Mouse (Mus musculus): Measurements from ENCODE around the gene Kif5c.

Kif5c gene

DNA sequence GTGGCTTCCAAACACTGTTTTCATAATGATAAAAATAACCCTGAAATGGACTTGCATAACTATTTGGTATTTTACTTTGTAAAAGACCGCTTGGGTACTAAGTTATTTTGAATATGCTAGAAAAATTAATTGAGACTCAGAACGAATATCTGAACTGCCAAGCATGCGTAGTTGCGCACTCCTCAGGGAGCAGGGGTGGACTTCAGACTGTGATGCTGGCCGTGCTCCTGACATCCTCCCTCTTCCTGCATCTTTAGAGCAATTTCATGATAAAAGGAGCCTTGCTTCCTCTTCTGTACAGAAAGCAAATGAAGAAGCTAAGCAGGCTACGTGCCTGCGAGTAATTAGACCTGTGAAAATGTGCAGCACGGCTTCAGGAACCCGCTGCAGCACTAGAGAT, 101.2 kb downstream of the Kif5c start:
- DNase-seq (ENCODE audit: low read depth): no peak

DNA sequence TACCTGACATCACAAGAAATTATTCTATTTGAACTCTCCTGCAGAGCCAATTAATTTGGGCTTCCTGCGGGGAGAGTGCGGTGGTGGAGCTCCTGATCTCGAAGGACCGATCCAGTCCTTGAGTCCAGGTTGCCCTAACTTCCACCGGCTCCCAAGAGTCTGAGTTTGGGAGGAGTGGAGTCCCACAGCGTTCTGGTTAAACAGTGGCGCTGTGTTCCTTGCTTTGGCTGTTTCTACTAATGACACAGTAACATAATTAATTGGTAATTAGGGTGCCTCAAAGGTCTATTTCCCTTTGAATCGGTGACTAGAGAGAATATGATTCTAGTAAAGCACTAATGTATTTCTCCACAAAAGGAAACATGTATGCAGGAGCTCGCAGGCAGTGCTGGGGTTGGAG, 103.2 kb downstream of the Kif5c start:
- no peak for DNase-seq (ENCODE audit: low read depth)

DNA sequence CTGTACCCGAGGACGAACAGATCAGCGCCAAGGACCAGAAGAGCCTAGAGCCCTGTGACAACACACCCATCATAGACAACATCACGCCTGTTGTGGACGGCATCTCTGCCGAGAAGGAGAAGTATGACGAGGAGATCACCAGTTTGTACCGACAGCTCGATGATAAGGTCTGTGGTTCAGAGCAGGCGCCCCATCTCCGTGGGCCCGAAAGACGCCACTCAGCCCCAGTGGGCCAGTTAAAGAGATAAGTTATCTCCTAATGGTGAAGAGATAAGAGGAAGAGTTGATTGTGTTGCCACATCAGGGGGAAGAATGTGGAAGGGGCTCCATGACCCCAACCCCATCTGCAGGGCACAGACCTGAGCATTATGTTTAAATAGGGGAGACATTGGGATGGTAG, 103.9 kb downstream of the Kif5c start:
- no peak for DNase-seq (ENCODE audit: low read depth)

DNA sequence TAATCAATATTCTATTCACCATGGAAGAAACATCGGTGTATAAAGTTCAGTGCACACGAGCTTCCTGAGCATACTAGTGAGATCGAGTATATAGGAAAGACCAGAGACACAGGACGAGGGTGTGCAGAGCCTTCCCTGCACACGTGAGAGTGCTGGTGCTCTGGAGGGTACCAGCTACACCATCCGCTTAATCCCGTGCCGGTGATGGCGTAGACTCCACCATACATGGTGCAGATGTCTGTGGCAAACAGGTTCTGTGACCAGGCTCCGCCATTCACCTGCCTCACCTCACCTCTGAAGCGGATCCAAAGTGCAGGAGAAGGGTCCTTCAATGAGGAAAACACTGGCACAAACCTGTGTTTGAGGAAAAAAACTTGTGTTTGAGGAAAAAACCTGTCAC, 107.6 kb downstream of the Kif5c start:
- DNase-seq (ENCODE audit: low read depth): no peak

DNA sequence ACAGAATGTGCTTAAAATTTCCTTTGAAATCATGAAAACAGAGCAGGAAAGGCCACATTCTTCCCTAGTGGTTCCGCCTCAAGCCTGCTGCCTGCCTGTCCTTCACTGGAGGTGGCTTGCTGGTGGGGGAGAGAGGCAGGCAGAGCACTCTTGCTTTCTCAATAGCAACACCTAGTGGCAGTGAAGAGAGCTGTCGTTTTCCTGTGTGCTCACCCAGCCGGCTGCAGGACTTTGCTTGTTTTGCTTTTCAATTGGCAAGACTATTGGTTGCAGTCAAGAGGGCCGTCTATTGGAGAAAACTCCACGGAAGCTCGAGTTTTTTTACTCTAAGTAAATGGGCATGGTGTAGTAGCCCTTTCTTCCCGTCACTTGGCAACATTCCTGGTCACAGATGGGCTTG, 108.1 kb downstream of the Kif5c start:
- peak; percentile 77 for DNase-seq (ENCODE audit: low read depth)

DNA sequence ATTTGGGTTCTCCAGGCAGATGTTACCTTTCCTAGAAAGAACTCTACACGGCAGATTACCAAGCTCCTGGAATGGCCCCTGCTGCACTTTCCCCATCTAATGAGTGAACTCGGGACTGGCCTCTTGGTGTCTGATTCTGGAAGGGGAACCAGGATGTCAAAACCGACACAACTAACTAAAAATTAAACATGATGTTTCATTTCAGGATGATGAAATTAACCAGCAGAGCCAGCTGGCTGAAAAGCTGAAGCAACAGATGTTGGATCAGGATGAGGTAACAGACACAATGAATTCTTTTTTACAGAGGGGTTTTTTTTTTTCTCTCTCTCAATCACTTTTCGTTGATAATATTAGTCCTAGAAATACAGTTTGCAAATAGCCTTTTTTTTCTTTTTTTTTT, 108.6 kb downstream of the Kif5c start:
- DNase-seq (ENCODE audit: low read depth): peak; percentile 18

DNA sequence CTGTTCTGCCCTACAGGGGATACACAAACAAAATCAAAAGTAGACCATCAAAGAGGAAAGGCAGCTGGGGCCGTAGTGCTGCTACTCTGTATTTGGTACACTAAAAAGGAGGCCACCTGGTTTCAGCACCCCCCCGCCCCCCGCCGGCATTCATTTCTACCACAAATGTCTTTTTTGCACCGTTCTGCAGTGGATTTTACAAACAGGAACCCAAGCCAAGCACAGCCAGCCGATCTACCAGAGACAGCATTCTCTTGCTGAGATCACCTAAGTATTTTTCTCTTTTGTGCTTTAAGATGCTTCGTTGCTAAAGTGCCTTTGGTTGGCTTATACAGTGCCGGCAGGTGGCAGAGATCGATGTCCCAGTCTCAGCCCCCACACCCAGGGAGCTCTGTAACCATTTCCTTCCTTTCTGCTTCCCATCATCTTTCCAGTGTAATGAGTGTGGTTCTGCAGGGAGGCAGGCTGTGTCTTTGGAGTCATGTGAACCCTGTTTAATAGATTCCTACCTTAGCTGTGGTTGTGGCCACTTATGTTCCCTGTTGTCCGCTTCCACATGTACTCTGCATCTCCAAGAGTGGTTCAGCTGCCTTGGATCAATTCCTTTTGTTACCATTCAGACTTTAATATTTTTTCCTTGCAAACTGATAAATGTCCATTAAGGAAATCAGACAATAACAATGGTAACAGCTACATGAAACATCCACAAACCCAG, 110.0 kb downstream of the Kif5c start:
- no peak for DNase-seq (ENCODE audit: low read depth)

DNA sequence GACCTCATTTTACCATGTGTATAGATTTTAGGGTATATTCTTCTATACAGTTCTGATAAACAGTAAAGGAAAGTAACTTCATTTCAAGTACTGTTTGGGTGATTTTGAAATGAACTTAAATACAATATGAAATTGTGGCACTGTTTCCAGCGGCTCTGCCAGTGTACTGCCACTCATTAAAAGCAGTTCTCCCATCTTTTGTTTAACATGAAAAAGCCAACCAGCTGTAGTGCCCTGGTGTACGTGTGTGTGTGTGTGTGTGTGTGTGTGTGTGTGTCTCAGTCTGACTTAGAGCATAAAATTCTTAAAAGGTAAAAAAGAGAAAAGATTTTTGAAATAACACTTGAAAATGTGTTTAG, 110.5 kb downstream of the Kif5c start:
- no peak for DNase-seq (ENCODE audit: low read depth)

DNA sequence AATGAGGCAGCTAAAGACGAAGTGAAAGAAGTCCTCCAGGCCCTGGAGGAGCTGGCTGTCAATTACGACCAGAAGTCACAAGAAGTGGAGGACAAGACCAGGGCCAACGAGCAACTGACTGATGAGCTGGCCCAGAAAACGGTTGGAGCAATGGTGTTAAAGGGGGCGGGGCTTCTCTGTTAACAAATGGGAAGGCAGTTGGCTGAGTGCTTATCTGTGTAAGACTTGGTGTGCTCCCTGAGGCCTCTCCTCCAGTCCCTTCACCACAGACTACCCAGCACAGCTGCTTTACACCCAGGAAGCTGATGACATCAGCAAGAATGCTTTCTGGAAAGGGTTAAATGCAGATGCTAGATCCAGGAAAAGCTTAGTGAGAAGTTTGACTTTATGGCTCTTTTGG, 111.1 kb downstream of the Kif5c start:
- DNase-seq (ENCODE audit: low read depth): no peak

DNA sequence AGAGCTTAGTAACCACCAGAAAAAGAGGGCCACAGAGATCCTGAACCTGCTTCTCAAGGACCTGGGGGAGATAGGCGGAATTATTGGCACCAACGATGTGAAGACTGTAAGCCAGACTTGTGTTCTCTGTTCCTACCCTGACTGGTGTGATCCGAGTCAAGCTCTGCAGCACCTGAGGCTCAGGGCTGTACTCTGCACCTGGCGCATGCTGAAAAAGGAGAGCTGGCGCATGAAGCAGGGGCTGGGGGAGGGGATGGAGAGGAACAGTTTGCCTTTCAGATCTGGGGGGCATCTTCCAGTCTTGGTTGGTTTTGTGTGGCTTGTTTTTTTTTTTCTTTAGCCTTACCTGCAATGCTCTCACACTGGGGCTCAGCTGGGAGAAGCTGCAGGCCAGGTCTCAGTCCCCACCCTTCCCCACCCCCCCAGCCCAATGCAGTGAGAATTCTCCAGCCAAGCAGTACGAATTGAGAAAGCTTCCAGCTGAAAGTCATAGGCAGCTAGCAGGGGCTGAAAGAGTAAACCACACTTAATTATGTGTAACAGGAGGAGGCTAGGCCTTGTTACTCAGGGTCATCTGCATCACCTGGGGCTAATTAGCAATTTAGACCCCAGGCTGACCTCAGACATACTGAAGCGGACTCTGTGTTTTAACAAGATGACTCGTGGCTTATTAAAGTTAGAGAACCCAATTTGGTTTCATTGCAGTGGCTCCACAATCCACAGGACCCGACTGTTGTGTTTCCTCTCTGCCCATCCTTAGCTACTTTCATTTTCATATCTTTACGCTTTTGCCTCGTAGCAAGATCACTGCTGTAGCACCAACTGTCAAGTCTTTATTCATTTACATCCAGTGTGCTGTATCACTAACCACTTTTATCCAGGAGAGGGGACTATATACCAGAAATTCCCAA, 113.9 kb downstream of the Kif5c start:
- no peak for DNase-seq (ENCODE audit: low read depth)

DNA sequence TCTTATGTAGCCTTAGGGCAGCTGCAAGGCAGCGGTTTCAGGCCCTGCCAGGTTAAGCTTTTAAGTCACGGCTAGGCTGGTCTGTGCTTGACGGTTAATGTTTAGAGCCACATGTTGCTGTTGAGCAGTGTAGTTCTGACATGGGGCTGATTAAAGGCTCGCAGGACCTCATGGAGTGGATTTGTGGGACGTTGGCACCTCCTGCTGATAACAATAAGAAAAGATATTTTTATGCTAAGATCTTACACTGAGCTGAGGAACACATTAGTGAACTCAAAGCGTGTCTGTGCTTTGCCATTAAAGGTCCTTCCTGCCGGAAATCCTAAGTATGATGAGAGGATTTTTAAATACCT, 114.5 kb downstream of the Kif5c start:
- peak; percentile 73 for DNase-seq (ENCODE audit: low read depth)

DNA sequence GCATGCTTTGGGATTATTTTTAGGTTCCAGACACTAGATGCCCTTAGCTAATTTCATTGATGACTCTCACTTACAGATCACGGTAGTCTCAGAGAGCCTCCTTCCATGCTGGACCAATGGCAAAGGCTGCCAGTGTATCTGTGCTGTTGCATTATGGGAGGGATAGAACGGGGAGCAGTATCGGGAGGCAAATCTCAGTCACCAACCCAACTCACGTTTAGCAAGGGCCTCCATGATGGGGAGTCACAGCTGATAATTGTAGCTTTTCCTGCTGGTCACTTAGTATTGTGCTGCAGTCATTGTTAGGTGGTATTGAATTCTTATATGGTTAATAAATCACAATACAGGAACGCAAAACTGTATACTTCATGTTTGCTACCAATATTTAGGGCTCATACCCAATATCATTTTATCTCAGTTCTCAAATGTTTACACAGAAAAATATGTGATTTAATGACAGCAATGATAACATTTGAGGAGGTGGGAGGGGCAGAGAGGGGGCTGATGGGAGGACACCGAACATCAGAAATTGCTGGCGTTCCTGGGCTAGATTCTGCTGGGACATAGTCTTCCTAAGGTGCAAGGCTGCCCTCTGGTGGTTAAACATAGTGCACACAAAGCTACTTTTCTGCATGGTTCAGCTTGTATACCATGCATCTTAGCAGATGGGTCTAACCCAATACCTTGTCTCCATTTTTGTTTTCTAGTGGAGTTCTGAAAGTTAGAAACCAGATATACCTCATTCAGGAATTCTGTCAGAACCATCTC, 115.1 kb downstream of the Kif5c start:
- peak; percentile 92 for DNase-seq (ENCODE audit: low read depth)

DNA sequence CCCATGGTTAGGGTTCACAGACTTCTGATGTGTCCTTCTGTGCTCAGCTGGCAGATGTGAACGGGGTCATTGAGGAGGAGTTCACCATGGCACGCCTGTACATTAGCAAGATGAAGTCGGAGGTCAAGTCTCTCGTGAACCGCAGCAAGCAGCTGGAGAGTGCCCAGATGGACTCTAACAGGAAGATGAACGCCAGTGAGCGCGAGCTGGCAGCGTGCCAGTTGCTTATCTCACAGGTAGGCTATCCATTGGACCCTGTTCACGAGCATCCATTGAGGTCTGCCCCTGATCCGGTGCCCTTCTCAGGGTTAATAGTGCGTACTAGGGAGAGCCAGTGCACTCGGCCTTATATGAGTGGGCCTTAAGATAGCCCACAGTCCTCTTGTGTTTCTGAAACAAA, 116.3 kb downstream of the Kif5c start:
- no peak for DNase-seq (ENCODE audit: low read depth)

DNA sequence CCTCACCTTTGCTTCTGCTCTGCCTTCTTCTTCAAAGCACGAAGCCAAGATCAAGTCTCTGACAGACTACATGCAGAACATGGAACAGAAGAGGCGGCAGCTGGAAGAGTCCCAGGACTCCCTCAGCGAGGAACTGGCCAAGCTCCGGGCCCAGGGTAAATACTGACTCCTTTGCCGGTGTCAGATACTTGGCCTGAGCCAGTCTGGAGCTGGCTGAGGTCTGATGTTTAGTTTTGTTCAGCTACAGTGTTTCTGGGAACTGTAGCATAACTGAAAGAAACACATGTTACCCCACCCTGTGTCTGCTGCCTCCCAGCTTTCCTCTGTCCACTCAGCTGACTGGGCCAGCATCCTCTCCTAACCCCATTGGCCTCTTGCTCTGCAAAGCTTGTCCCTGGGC, 119.9 kb downstream of the Kif5c start:
- peak; percentile 28 for DNase-seq (ENCODE audit: low read depth)

DNA sequence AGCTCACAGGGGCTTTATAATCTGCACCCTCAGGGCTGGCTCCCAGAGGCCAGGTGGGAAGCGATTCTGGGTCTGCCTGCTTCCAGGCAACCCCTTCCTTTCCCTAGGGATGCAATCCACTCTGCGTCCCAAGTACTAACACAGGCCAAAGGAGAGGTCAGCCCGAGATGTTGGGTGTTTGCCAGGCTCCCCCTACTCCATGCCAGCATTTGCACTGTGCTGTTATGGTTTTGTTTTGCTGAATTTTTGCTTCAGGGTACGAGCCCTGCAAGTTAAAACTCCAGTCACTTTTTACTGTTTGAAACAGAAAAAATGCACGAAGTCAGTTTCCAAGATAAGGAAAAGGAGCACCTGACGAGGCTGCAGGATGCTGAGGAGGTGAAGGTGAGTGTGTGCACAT, 121.9 kb downstream of the Kif5c start:
- no peak for DNase-seq (ENCODE audit: low read depth)

DNA sequence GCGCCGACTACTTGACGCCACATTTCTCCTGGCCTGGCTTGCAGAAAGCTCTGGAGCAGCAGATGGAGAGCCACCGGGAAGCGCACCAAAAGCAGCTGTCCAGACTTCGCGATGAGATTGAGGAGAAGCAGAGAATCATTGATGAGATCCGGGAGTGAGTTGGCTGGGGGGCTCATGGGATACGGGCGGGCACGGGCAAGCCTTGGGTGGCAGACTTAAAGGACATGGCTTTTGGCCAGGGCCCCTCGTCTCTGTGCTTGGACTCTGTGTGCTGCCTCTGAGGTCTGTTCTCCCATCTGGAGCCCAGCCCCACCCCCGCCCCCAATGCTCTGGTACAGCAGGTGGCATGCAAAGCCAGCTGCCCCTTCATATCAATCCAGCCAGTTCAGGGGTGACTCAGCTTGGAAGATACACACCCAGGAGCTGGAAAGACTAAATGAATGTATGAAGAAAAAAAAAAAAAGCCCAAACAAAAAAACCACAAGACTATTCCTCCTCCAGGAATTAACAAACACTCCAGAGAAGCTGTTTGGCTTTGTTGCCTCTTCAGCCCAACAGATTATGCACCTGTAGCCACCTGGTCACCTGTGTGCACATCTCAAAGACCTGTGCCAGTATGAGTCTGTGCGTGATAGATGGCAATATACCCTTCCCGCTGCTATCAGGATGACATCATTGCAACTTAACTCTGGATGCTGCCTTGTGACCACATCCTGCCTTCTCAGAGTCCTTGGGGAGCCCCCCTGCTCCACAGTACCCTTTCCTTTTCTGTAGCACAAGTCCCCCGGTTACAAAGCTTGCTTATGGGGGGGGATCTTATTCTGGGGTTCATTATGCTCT, 123.0 kb downstream of the Kif5c start:
- no peak for DNase-seq (ENCODE audit: low read depth)

DNA sequence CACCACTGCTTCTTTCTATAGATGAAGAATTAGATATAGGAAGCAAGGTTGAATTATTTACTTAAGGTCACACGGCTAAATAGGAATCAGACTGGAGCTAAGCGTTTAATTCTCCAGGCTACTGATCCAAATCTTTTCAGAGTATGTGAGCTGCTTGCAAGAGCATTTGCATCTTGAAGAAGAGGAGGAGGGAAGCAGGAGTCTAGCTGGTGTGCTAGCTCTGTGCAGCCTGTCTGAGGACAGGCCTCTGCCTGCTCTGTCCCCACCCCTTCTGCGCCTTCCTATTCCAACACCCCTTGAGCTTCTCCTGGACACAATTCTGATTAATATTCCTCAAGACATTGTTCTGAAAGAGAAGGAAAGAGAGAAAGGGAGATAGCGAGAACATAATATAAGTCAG, 123.8 kb downstream of the Kif5c start:
- DNase-seq (ENCODE audit: low read depth): no peak

DNA sequence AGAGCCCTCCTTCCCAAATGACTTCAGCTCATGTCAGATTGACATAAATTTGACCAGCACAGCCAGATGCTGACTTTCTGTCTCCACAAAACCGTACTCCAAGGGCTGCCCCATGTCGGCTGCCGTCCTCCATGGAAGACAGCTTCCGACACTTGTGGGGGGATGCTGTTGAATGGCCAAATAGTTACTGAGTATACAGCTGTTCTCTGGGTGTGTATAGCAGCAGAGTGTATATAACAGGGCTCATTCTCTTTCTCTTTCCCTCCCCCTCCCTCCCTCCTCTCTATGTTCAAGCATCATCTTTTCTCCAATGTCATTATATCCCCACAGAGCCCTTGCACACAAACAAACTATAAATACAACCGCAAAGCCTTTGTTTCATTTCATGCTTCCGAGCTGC, 124.7 kb downstream of the Kif5c start:
- no peak for DNase-seq (ENCODE audit: low read depth)

DNA sequence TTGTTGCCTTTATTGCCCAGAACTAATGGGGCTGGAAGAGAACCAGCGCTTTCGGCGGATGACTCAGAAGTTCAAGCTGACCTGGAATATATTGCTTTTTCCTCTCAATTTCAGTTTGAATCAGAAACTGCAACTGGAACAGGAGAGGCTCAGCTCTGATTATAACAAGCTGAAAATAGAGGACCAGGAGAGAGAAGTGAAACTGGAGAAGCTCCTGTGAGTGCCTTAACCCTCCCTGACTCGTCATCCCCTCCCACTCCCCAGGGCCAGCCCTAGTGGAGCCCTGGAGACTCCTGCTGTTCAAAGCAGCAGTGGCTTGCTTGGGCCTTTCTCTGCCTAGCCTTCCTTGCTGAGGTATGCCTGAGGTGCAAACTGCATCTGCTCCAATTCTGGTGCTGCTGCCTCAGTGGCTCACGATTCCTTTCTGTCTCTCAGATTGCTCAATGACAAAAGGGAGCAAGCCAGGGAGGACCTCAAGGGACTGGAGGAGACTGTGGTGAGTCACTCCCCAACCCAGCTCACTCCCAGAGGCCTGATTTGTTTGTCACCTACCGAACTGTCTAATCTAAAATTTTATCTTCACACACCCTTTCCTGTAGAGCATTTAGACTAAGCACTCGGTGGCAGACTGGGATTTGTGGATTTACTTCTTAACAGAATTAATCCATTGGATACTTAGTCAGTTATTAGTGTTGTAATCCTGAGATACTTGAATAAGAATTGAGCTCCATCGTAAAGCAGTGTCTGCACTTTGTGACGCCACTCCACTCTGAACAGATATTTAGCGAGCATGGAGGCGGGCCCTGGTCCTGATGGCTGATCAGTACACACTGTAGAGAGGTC, 125.4 kb downstream of the Kif5c start:
- peak; percentile 64 for DNase-seq (ENCODE audit: low read depth)

DNA sequence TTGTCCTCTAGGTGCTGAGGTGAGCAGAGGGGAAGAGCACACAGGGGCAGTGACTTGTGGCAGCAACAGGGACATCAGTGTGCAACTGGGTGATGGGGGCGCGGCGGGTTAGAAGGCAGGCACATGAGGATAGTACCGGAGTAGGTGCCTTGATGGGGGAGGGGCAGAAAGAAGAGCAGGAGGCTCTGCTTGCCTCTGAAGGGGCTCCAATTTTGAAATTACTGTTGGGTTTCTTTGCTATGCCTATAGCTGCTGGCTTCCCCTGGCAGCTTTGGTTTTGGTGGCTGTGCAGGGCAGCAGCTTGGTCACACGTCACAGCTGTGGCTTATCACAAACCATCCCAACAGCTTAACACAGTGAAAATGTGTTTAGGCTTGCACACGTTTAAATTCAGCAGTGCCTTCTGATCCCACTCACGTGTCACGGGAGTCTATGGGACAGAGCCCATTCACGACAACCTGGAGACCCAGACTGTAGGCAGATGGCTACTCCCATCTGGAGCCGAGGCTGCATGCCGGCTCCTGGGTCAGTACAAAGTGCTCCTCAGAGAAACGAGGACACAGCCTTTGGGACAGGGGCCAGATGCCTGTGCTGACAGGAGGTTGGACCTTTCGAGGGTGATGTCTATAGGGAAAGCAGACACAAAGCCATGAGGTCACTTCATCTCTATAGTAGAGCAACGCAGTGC, 126.1 kb downstream of the Kif5c start:
- DNase-seq (ENCODE audit: low read depth): no peak

DNA sequence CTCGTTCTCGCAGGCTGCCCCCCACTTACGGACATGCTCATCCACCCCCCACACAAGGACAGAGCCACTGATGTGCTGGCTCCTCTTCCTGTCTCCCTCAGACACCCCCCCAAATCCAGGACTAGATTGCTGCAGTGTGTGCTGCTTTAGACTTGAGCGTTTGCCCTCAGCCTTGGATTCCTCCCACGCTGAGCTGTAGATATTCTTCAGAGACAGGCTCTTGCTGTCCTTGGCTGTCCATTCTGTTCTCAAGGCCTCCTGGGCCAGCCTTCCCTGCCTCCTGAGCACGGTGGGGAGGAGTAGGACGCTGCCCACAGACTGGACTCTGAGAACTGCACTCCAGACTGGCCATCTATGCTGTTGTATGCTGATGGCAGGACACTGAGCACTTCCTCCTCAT, 127.8 kb downstream of the Kif5c start:
- DNase-seq (ENCODE audit: low read depth): no peak
